Mouse (Mus musculus) embryo, embryonic 11.5 days (tissue): ENCODE data around the gene Vwce.

Experiments
- DNase-seq: peaks from one replicate; pipeline ENCODE4 v3.0.0-alpha.2; 2012; ENCODE audit warnings: low read depth, low spot score

The Vwce gene

GRCm38 (mm10) chr19:10691121-10691520 lies 57.1 kb downstream of the Vwce start:
- no peak for DNase-seq

GRCm38 (mm10) chr19:10691660-10692059 lies 57.6 kb downstream of the Vwce start:
- no peak for DNase-seq

- no peak for DNase-seq
Measured at GRCm38 (mm10) chr19:10692361-10692760, 58.3 kb downstream of the Vwce start.

GRCm38 (mm10) chr19:10693926-10694682 lies 60.1 kb downstream of the Vwce start:
- no peak for DNase-seq

- DNase-seq: no peak
Measured at GRCm38 (mm10) chr19:10695801-10696200, 61.8 kb downstream of the Vwce start.

GRCm38 (mm10) chr19:10698131-10698991 lies 64.3 kb downstream of the Vwce start:
- DNase-seq: no peak

- DNase-seq: no peak
Measured at GRCm38 (mm10) chr19:10699851-10700250, 65.8 kb downstream of the Vwce start.

- no peak for DNase-seq
Measured at GRCm38 (mm10) chr19:10701013-10701726, 67.2 kb downstream of the Vwce start.

- no peak for DNase-seq
Measured at GRCm38 (mm10) chr19:10702125-10702524, 68.1 kb downstream of the Vwce start.

- DNase-seq: no peak
Measured at GRCm38 (mm10) chr19:10703470-10703869, 69.5 kb downstream of the Vwce start.

- DNase-seq: no peak
Measured at GRCm38 (mm10) chr19:10707087-10707875, 73.3 kb downstream of the Vwce start.

- no peak for DNase-seq
Measured at GRCm38 (mm10) chr19:10707881-10708280, 73.9 kb downstream of the Vwce start.

GRCm38 (mm10) chr19:10708900-10709299 lies 74.9 kb downstream of the Vwce start:
- no peak for DNase-seq

GRCm38 (mm10) chr19:10709360-10710087 lies 75.5 kb downstream of the Vwce start:
- peak; percentile 82 for DNase-seq

- DNase-seq: no peak
Measured at GRCm38 (mm10) chr19:10710088-10710511, 76.1 kb downstream of the Vwce start.

- no peak for DNase-seq
Measured at GRCm38 (mm10) chr19:10710751-10711150, 76.7 kb downstream of the Vwce start.

GRCm38 (mm10) chr19:10712194-10712593 lies 78.2 kb downstream of the Vwce start:
- no peak for DNase-seq

GRCm38 (mm10) chr19:10712646-10713045 lies 78.6 kb downstream of the Vwce start:
- no peak for DNase-seq

GRCm38 (mm10) chr19:10713551-10713950 lies 79.5 kb downstream of the Vwce start:
- no peak for DNase-seq

- no peak for DNase-seq
Measured at GRCm38 (mm10) chr19:10714168-10714567, 80.2 kb downstream of the Vwce start.
